Mouse (Mus musculus) intestine, embryonic 14.5 days (tissue): ENCODE measurements around the gene Rab4b. TPM values are rescaled to one million over a fixed set of nuclear protein-coding genes. Genes with fewer than 3 reads are reported as not detected.

Experiments
- ATAC-seq: fragments of 200-750 bp; cut with Nextera tagmentation; replicated peaks from 2 replicates; pipeline ENCODE4 v1.8.0; 2017; ENCODE audit warnings: low read depth, moderate number of reproducible peaks, moderate TSS enrichment, moderate library complexity; ENCODE audit not compliant: low FRiP score, low TSS enrichment
- DNase-seq: peaks from one replicate; pipeline ENCODE4 v3.0.0-alpha.2; 2018; ENCODE audit warnings: low spot score
- H3K27ac ChIP-seq: fragments of 300-500 bp; sonication (generic); 2 replicates; pipeline ENCODE4 v1.5.1; 2014; ENCODE audit warnings: low read depth, mild to moderate bottlenecking, control low read depth
- H3K27me3 ChIP-seq: fragments of 300-500 bp; sonication (generic); replicated peaks from 2 replicates; pipeline ENCODE4 v1.6.1; 2014; ENCODE audit warnings: low read length, control low read depth; ENCODE audit not compliant: control insufficient read depth, insufficient read depth
- H3K36me3 ChIP-seq: fragments of 300-500 bp; sonication (generic); 2 replicates; pipeline ENCODE4 v1.6.1; 2014; ENCODE audit warnings: low read length, control low read depth; ENCODE audit not compliant: control insufficient read depth, insufficient read depth
- H3K4me1 ChIP-seq: fragments of 300-500 bp; sonication (generic); replicated peaks from 2 replicates; pipeline ENCODE4 v1.6.1; 2014; ENCODE audit warnings: low read length, control low read depth, mixed read lengths; ENCODE audit not compliant: control insufficient read depth, insufficient read depth
- H3K4me2 ChIP-seq: fragments of 300-500 bp; sonication (generic); 2 replicates; pipeline ENCODE4 v1.6.1; 2014; ENCODE audit warnings: low read length
- H3K4me3 ChIP-seq: fragments of 300-500 bp; sonication (generic); 2 replicates; pipeline ENCODE4 v1.5.1; 2014; ENCODE audit warnings: low read depth, low read length, control low read depth, mixed read lengths
- H3K9ac ChIP-seq: fragments of 300-500 bp; sonication (generic); 2 replicates; pipeline ENCODE4 v1.6.1; 2014; ENCODE audit warnings: mild to moderate bottlenecking, low read length
- H3K9me3 ChIP-seq: fragments of 300-500 bp; sonication (generic); 2 replicates; pipeline ENCODE4 v1.6.1; 2016; ENCODE audit warnings: low read length, control low read depth; ENCODE audit not compliant: control insufficient read depth
- WGBS: fragments of 180-500 bp; shearing (Covaris S2); extraction: QIAGEN DNeasy Blood & Tissue Kit; methylation state at CpG from one replicate; pipeline ENCODE4 v1.1.7; 2014; 5-methylcytosine and 5-hydroxymethylcytosine counted together
- polyA plus RNA-seq: library from polyadenylated mRNA; unstranded; fragments of >200 nt; fragmentation: Nextera tagmentation; extraction: Ambion mirVana; gene quantifications from 2 replicates; pipeline ENCODE4 v1.2.1, GENCODE M21; 2014

Gene Rab4b
- polyA plus RNA-seq, 1 experiment from 2014 or later, result 59.8 TPM

DNA sequence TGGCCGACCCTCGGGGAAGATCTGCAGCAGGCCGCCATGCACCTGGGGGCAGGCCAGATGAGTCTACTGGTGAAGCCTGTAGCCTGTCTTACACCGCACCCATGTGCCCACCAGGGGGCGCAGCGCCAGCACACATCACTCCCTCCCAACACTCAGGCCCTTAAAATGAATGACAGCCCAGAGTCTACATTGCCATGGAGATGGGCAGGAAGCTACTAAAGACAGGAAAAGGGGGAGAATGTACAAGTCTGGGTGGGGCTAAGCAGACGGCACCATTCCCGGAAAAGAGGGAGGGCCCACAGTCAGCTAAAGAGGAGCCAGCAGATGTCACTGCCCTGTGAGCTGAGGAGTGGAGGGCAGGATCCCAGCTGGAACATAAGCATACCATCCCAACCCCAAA, 18.8 kb downstream of the Rab4b start:
- Histone ChIP-seq H3K9me3 (no peaks in the 10 kb centered on the region), H3K4me3 (no peak overlapping the region), H3K9ac (no peak overlapping the region), H3K27me3 (no peaks in the 10 kb centered on the region), H3K36me3 (peaks cover 54% of the 10 kb centered on the region), H3K4me1 (peaks cover 27% of the 10 kb centered on the region), H3K27ac (no peak overlapping the region), H3K4me2 (no peak overlapping the region)
- DNase-seq (peak; percentile 88), ATAC-seq (peak; percentile 91)
- 8% methylated on average over 8 of the region's 8 CpGs for WGBS

DNA sequence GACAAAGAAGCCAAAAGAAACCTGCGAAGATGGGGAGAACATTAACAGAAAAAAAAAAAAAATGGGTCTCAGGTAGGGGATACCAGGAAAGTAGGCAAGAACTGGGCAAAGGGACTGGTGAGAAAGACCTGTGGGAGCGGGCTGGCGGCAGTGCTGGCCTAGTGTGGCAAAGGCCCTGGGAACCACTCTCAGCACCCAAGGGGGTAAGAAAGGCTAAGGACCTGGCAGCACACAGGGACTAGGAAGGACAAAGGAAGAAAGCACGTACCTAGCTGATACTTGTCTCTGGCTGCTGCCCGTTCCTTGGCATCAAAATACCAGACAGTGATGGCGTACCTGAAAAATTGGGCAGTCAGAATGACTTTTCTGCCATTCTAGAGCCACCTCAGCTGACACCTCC, 19.4 kb downstream of the Rab4b start:
- peaks cover 50% of the 10 kb centered on the region for H3K36me3 ChIP-seq
- ATAC-seq (no peak), DNase-seq (no peak)
- H3K4me3 ChIP-seq, result no peak overlapping the region
- H3K9me3 ChIP-seq, result no peaks in the 10 kb centered on the region
- H3K4me2 ChIP-seq, result no peak overlapping the region
- H3K27me3 ChIP-seq, result no peaks in the 10 kb centered on the region
- 97% methylated on average over 6 of the region's 6 CpGs for WGBS
- peaks cover 21% of the 10 kb centered on the region for H3K4me1 ChIP-seq
- no peak overlapping the region for H3K9ac ChIP-seq
- H3K27ac ChIP-seq, result no peak overlapping the region

DNA sequence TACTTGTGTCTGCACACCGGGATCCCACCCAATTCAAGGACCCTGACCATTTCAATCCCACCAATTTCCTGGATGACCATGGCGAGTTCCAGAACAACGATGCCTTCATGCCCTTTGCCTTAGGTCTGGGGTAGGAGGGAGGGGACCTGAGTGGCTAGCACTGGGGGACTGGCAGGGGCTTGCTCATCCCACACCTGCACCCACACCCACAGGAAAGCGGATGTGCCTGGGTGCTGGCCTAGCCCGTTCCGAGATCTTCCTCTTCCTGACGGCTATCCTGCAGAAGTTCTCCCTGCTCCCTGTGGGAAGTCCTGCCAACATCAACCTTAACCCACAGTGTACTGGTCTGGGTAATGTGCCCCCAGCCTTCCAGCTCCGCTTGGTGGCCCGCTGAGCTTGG, 20.5 kb downstream of the Rab4b start:
- no peak for DNase-seq
- WGBS, result 97% methylated on average over 9 of the region's 9 CpGs

DNA sequence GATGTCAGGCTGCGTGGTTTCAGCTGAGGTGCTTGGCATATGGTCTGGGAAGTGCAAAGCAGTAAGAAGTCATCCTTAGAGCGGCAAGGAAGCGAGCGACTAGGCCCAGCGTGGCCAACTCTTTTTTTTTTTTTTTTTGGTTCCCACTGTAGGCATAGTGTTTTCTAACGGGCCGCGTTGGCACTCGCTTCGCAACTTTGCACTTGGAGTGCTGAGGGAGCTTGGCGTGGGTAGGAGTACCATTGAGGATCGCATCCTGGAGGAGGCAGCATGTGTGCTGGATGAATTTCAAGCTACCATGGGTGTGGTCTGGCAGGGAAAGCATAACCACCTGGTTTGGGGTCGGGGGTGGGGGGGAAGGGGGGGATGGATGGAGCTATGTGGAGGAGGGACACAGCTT, 22.7 kb downstream of the Rab4b start:
- no peak overlapping the region for H3K9ac ChIP-seq
- no peaks in the 10 kb centered on the region for H3K9me3 ChIP-seq
- H3K27me3 ChIP-seq, result no peaks in the 10 kb centered on the region
- H3K36me3 ChIP-seq, result peaks cover 30% of the 10 kb centered on the region
- H3K27ac ChIP-seq, result no peak overlapping the region
- no peak overlapping the region for H3K4me2 ChIP-seq
- peaks cover 6% of the 10 kb centered on the region for H3K4me1 ChIP-seq
- no peak for ATAC-seq
- H3K4me3 ChIP-seq, result no peak overlapping the region
- WGBS, result 81% methylated on average over 13 of the region's 13 CpGs
- no peak for DNase-seq

More for the DNA sequence above, 20.5 kb downstream of the Rab4b start:
- H3K36me3 ChIP-seq, result peaks cover 43% of the 10 kb centered on the region
- H3K27me3 ChIP-seq, result no peaks in the 10 kb centered on the region
- no peak for ATAC-seq
- H3K9ac ChIP-seq, result no peak overlapping the region
- no peak overlapping the region for H3K4me2 ChIP-seq
- peaks cover 10% of the 10 kb centered on the region for H3K4me1 ChIP-seq
- H3K9me3 ChIP-seq, result no peaks in the 10 kb centered on the region
- no peak overlapping the region for H3K27ac ChIP-seq
- H3K4me3 ChIP-seq, result no peak overlapping the region

DNA sequence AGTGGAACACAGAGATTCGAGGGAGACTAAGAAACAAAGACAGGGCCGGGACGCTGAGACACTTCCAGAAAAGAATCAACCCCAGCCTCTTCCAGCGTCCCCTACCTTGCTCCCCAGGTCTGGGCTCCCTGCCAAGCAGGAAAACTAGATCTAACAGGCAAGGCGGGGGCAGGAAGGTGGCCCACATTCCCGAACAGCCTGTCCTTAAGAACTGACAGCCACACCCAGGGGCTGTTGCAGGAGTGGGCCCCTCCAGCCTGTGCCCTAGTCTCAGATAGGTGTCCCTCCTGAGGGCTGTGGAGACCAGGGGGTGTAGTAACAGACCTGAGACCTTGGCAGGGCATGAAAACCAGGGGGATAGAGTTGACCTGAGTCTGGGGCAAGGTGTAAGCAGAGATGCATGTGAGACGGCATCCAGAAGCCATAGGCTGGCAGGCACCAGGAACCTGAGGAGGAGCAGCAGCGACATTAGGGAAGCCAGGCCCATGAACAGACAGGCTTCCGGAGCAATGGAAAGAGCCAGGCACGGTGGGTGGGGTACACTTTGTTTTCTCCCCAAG, 25.4 kb downstream of the Rab4b start, which contains the start of gene Cyp2t4:
TSS of gene Cyp2t4 (plus strand) at position 510 of the 560 bp plus-strand sequence.
- no peak within 1 kb of the TSS for H3K4me3 ChIP-seq
- no peak for ATAC-seq
- H3K27ac ChIP-seq, result no peak within 1 kb of the TSS
- H3K4me1 ChIP-seq, result no peaks in the 10 kb centered on the region
- H3K9me3 ChIP-seq, result no peaks in the 10 kb centered on the region
- H3K27me3 ChIP-seq, result no peaks in the 10 kb centered on the region
- H3K36me3 ChIP-seq, result peaks cover 12% of the 10 kb centered on the region
- H3K9ac ChIP-seq, result no peak within 1 kb of the TSS
- H3K4me2 ChIP-seq, result no peak within 1 kb of the TSS
- DNase-seq, result no peak
- WGBS, result 59% methylated on average over 10 of the region's 10 CpGs

DNA sequence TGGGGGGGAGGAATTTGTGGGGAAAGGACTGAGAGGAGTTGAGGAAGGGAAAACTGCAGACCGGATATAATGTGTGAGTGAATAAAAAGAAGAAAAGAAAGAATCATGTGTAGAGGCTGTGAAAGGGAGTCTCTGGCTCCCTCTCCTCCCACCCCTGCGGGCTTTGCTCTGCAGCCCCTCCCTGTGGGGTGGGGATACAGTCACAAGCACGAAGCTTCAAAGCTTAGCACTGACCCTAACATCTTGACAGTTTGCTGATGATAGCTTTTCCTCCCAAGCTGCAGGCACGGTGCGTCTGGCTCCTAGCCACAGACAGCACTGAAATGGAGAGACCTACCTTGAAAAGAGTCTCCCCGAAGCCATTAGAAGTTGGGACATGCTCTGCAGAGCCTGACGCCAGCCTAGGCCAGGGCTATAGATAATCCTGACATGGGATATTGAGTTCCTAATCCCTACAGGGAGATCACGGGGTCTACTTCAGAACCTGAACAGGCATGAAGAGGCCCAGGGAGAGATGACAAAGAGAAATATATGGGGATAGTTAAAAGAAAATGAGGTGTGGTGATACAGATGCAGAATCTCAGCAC, 42.2 kb downstream of the Rab4b start:
- Histone ChIP-seq H3K4me2 (no peak overlapping the region), H3K27ac (no peak overlapping the region), H3K4me1 (peaks cover 6% of the 10 kb centered on the region; the same call in 1 of the 2 replicates), H3K9me3 (no peaks in the 10 kb centered on the region; the same call in 1 of the 2 replicates), H3K4me3 (no peak overlapping the region), H3K36me3 (no peaks in the 10 kb centered on the region), H3K27me3 (no peaks in the 10 kb centered on the region), H3K9ac (no peak overlapping the region)
- DNase-seq (no peak), ATAC-seq (no peak)
- 40% methylated on average over 8 of the region's 8 CpGs for WGBS

DNA sequence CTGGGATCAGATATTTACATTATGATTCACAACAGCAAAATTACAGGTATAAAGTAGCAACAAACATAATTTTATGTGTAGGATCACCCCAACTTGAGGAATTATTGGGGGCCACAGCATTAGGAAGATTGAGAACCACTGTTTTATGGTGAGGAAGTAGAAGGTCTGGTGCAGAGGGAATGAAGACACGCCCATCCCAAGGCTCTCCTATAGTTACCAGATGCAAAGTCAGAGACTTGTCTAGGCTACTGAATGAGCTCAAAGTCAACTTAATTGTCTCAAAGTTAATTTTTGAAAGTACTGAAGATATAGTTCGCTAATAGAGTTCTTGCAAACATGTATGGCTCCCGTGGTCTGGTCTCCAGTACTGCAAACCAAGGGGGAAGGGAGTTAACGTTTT, 44.9 kb downstream of the Rab4b start:
- DNase-seq, result no peak
- ATAC-seq, result no peak
- Histone ChIP-seq H3K9ac (no peak overlapping the region), H3K9me3 (no peaks in the 10 kb centered on the region), H3K27ac (no peak overlapping the region), H3K27me3 (no peaks in the 10 kb centered on the region), H3K36me3 (no peaks in the 10 kb centered on the region), H3K4me1 (peaks cover 6% of the 10 kb centered on the region; the same call in 1 of the 2 replicates), H3K4me2 (no peak overlapping the region), H3K4me3 (no peak overlapping the region)
- 74% methylated on average over 4 of the region's 4 CpGs for WGBS

DNA sequence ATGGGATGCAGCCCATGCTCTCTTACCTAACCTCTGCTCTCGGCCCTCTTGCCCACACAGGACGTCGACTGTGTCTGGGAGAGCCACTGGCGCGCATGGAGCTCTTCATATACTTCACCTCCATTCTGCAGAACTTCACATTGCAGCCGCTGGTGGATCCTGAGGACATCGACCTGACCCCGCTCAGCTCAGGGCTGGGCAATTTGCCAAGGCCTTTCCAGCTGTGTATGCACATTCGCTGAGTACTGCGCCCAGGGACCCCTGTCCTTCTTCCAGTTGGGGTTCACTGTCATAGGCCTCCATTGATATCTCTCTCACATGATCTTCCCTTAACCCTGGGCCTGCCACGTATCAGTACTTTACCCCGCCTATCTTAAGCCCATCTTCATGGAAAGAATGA, 45.5 kb downstream of the Rab4b start:
- no peaks in the 10 kb centered on the region for H3K36me3 ChIP-seq
- H3K4me2 ChIP-seq, result no peak overlapping the region
- peak; percentile 45; the same call in 1 of the 2 replicates for ATAC-seq
- H3K4me1 ChIP-seq, result peaks cover 6% of the 10 kb centered on the region; the same call in 1 of the 2 replicates
- no peak overlapping the region for H3K27ac ChIP-seq
- no peak overlapping the region for H3K9ac ChIP-seq
- no peaks in the 10 kb centered on the region for H3K9me3 ChIP-seq
- WGBS, result 46% methylated on average over 12 of the region's 12 CpGs
- H3K27me3 ChIP-seq, result no peaks in the 10 kb centered on the region
- H3K4me3 ChIP-seq, result no peak overlapping the region
- no peak for DNase-seq

DNA sequence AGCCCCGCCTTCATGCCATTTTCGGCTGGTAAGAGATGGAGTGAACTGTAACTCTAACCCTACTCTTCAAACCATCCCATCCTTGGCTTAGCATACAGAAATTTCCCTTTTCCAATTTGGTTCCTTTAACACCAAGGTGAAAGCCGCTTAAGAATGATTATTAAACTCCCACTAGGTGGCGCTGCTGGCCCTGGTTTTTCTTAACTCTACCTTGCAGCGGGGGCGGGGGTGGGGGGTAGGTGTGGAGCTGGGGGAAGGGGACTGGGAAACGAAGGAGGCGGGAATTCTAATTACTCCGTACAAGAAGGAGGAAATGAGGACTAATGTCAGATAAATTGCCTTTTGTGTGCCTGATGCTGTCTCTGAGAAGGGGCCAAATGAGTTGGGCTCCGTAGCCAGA, 46.1 kb downstream of the Rab4b start:
- no peaks in the 10 kb centered on the region for H3K9me3 ChIP-seq
- H3K4me1 ChIP-seq, result peaks cover 6% of the 10 kb centered on the region; the same call in 1 of the 2 replicates
- peak overlapping the region; percentile 2; the same call in 1 of the 2 replicates for H3K4me2 ChIP-seq
- H3K4me3 ChIP-seq, result no peak overlapping the region
- no peak overlapping the region for H3K27ac ChIP-seq
- ATAC-seq (no peak), DNase-seq (peak; percentile 73)
- no peaks in the 10 kb centered on the region for H3K36me3 ChIP-seq
- WGBS, result 17% methylated on average over 10 of the region's 10 CpGs
- no peak overlapping the region for H3K9ac ChIP-seq
- no peaks in the 10 kb centered on the region for H3K27me3 ChIP-seq
